Mouse (Mus musculus): Measurements from ENCODE around the gene 2410137M14Rik. TPM values are rescaled to one million over a fixed set of nuclear protein-coding genes. Genes with fewer than 3 reads are reported as not detected.
"Not testable (repeated sequence)": the region's sequence is repeated elsewhere in the genome, so short reads cannot be mapped to it uniquely, and the experiment has no call there.

Gene 2410137M14Rik
- 0.47 TPM in 1 of 2 replicates, not detected in the other for polyA plus RNA-seq (2014; fragmentation: Nextera tagmentation; extraction: Ambion mirVana)

- H3K9ac ChIP-seq, result no peak within 1 kb of the TSS
- no peaks in the 10 kb centered on the region for H3K36me3 ChIP-seq (replicated peaks; ENCODE audit: control insufficient read depth, insufficient read depth)
- WGBS, result 25% methylated on average over 18 of the region's 18 CpGs
- no peaks in the 10 kb centered on the region for H3K4me1 ChIP-seq (replicated peaks; ENCODE audit: control insufficient read depth, insufficient read depth, low read length)
- no peaks in the 10 kb centered on the region for H3K27me3 ChIP-seq (ENCODE audit: control insufficient read depth, insufficient read depth, low read length)
- ATAC-seq (ENCODE audit: low FRiP score) (no peak), DNase-seq (ENCODE audit: low spot score) (no peak)
- no peak within 1 kb of the TSS for H3K27ac ChIP-seq
- no peaks in the 10 kb centered on the region for H3K9me3 ChIP-seq (ENCODE audit: control insufficient read depth, low read length)
- H3K4me3 ChIP-seq (replicated peaks; ENCODE audit: low read length), result no peak within 1 kb of the TSS
- H3K4me2 ChIP-seq (replicated peaks), result no peak within 1 kb of the TSS
These were observed at the start of gene 2410137M14Rik for GRCm38 (mm10) chr17:36981221-36981813. Gene 2410137M14Rik (minus strand): TSS chr17:36981237.

- Histone ChIP-seq H3K27me3 (ENCODE audit: control insufficient read depth, insufficient read depth, low read length) (no peaks in the 10 kb centered on the region), H3K27ac (peak overlapping the region; percentile 97), H3K9ac (peak overlapping the region; percentile 70), H3K4me1 (replicated peaks; ENCODE audit: control insufficient read depth, insufficient read depth, low read length) (peaks cover 7% of the 10 kb centered on the region; the same call in 1 of the 2 replicates), H3K4me2 (replicated peaks) (peak overlapping the region; percentile 52), H3K4me3 (replicated peaks; ENCODE audit: low read length) (peak overlapping the region; percentile 26), H3K36me3 (replicated peaks; ENCODE audit: control insufficient read depth, insufficient read depth) (no peaks in the 10 kb centered on the region), H3K9me3 (ENCODE audit: control insufficient read depth, low read length) (no peaks in the 10 kb centered on the region)
- WGBS, result 70% methylated on average over 8 of the region's 8 CpGs
- peak; percentile 17; the same call in 1 of the 2 replicates for ATAC-seq (ENCODE audit: low FRiP score)
- DNase-seq (ENCODE audit: low spot score), result no peak
These were observed 48.1 kb upstream of the 2410137M14Rik start for GRCm38 (mm10) chr17:37029162-37029561.

- no peaks in the 10 kb centered on the region for H3K27me3 ChIP-seq (ENCODE audit: control insufficient read depth, insufficient read depth, low read length)
- H3K36me3 ChIP-seq (replicated peaks; ENCODE audit: control insufficient read depth, insufficient read depth), result no peaks in the 10 kb centered on the region
- H3K9me3 ChIP-seq (ENCODE audit: control insufficient read depth, low read length), result no peaks in the 10 kb centered on the region
- H3K9ac ChIP-seq, result peak overlapping the region; percentile 70
- H3K4me1 ChIP-seq (replicated peaks; ENCODE audit: control insufficient read depth, insufficient read depth, low read length), result peaks cover 7% of the 10 kb centered on the region; the same call in 1 of the 2 replicates
- H3K4me2 ChIP-seq (replicated peaks), result peak overlapping the region; percentile 52
- H3K27ac ChIP-seq, result peak overlapping the region; percentile 97
- peak; percentile 99 for ATAC-seq (ENCODE audit: low FRiP score)
- under 1% methylated on average over 14 of the region's 14 CpGs for WGBS
- peak overlapping the region; percentile 26 for H3K4me3 ChIP-seq (replicated peaks; ENCODE audit: low read length)
- DNase-seq (ENCODE audit: low spot score), result peak; percentile 99
These were observed 47.7 kb upstream of the 2410137M14Rik start for GRCm38 (mm10) chr17:37028683-37029120.

- H3K36me3 ChIP-seq (replicated peaks; ENCODE audit: control insufficient read depth, insufficient read depth), result no peaks in the 10 kb centered on the region
- H3K4me3 ChIP-seq (replicated peaks; ENCODE audit: low read length), result peak overlapping the region; percentile 26
- peak overlapping the region; percentile 52 for H3K4me2 ChIP-seq (replicated peaks)
- peaks cover 7% of the 10 kb centered on the region; the same call in 1 of the 2 replicates for H3K4me1 ChIP-seq (replicated peaks; ENCODE audit: control insufficient read depth, insufficient read depth, low read length)
- DNase-seq (ENCODE audit: low spot score) (peak; percentile 48), ATAC-seq (ENCODE audit: low FRiP score) (peak; percentile 21)
- peak overlapping the region; percentile 97 for H3K27ac ChIP-seq
- no peaks in the 10 kb centered on the region for H3K9me3 ChIP-seq (ENCODE audit: control insufficient read depth, low read length)
- H3K27me3 ChIP-seq (ENCODE audit: control insufficient read depth, insufficient read depth, low read length), result no peaks in the 10 kb centered on the region
- H3K9ac ChIP-seq, result peak overlapping the region; percentile 70
- WGBS, result 3% methylated on average over 10 of the region's 10 CpGs
These were observed 47.2 kb upstream of the 2410137M14Rik start for GRCm38 (mm10) chr17:37028212-37028611.

DNA sequence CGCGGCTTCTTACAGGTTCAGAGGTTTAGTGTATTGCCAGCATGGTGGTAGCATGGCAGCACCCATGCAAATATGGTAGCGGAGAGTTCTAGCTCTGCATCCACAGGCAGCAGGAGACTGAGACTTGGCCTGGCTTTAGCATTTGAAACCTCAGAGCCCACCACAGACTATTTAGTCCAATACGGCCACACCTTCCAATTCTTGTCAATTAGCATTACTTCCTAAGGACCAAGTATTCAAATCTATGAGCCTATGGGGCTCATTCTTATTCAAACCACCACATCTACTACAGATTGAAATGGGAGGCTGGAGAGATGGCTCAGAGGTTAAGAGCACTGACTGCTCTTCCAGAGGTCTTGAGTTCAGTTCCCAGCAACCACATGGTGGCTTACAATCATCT lies 46.4 kb upstream of the 2410137M14Rik start:
- Histone ChIP-seq H3K4me1 (replicated peaks; ENCODE audit: control insufficient read depth, insufficient read depth, low read length) (peaks cover 7% of the 10 kb centered on the region; the same call in 1 of the 2 replicates), H3K36me3 (replicated peaks; ENCODE audit: control insufficient read depth, insufficient read depth) (no peaks in the 10 kb centered on the region), H3K4me3 (replicated peaks; ENCODE audit: low read length) (no peak overlapping the region), H3K27me3 (ENCODE audit: control insufficient read depth, insufficient read depth, low read length) (no peaks in the 10 kb centered on the region), H3K27ac (peak overlapping the region; percentile 97), H3K4me2 (replicated peaks) (no peak overlapping the region), H3K9me3 (ENCODE audit: control insufficient read depth, low read length) (no peaks in the 10 kb centered on the region), H3K9ac (0 out of 2 replicates have a peak overlapping the region, but pooled peaks have one; percentile 3)
- DNase-seq (ENCODE audit: low spot score), result no peak
- 97% methylated on average over 4 of the region's 4 CpGs for WGBS
- no peak for ATAC-seq (ENCODE audit: low FRiP score)

DNA sequence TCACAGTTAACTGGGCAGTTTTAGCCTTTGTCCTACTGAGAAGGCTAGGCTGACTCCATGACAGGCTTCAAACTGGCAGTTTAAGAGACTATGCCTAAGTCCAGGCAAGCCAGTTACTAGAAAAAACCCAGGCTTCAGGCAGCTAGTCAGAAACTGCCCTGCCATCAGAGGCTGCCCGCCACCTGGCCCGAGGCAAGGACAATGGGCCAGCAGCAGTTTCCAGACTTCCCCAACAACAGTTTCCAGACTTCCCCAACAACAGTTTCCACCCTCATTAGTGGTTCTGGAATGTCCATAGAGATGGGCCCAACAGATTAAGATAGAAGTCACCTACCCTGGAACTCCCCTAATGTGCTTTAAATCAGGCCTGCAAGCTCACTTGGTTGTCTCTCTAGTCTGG lies 45.4 kb upstream of the 2410137M14Rik start:
- Histone ChIP-seq H3K36me3 (replicated peaks; ENCODE audit: control insufficient read depth, insufficient read depth) (no peaks in the 10 kb centered on the region), H3K4me3 (replicated peaks; ENCODE audit: low read length) (no peak overlapping the region), H3K27me3 (ENCODE audit: control insufficient read depth, insufficient read depth, low read length) (no peaks in the 10 kb centered on the region), H3K9ac (no peak overlapping the region), H3K4me2 (replicated peaks) (no peak overlapping the region), H3K4me1 (replicated peaks; ENCODE audit: control insufficient read depth, insufficient read depth, low read length) (peaks cover 7% of the 10 kb centered on the region; the same call in 1 of the 2 replicates), H3K27ac (no peak overlapping the region), H3K9me3 (ENCODE audit: control insufficient read depth, low read length) (no peaks in the 10 kb centered on the region)
- 56% methylated on average over 2 of the region's 2 CpGs for WGBS
- ATAC-seq (ENCODE audit: low FRiP score), result no peak
- DNase-seq (ENCODE audit: low spot score), result no peak

DNA sequence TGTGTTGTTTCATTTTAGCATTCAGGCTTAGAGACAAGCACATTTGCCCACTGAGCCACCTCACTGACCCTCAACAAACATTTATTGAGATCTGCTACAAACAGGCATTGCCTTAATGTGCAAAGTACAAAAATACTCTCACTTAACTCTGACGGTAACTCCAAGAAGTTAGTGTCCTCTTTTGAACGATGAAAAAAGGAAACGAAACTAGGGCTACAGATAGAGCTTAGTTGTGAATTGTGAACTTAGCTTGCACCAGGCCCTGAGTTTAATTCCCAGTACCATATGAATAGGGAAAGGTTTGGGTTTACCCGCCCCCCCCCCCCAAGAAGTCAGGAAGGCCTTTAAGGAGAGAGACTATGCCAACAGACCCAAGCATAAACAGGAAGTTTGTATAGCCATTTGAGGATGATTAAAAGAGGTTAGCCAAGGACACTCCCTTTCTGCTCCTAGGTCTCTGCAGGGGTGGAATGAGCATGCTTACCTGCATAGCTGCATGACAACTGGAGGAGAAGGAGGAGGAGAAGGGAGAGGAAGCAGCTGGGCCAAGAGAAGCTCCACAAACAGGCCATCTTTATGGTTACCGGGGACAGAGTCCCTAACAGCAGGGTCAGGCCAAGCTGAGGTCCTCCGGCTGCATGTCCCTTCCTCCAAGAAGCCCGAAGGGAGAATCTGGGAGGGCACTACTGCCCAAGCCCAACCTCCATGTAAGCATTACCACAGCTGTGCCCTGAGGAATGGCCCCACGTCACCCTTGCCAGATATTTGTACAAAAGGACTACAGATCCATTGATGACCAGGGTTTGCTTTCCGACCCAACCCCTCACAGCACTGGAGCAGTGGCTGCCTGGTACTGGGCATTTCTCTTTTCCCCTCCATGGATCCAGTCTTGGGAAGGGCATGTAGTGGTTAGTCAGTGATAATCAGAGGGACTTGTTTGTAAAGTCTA lies 41.9 kb upstream of the 2410137M14Rik start, which contains the start of gene Mog:
Gene Mog, minus strand, starts transcription at position 771 of the 949 bp plus-strand sequence.
- peaks cover 6% of the 10 kb centered on the region; the same call in 1 of the 2 replicates for H3K4me1 ChIP-seq (replicated peaks; ENCODE audit: control insufficient read depth, insufficient read depth, low read length)
- H3K36me3 ChIP-seq (replicated peaks; ENCODE audit: control insufficient read depth, insufficient read depth), result no peaks in the 10 kb centered on the region
- DNase-seq (ENCODE audit: low spot score) (no peak), ATAC-seq (ENCODE audit: low FRiP score) (no peak)
- no peak within 1 kb of the TSS for H3K4me3 ChIP-seq (replicated peaks; ENCODE audit: low read length)
- H3K9me3 ChIP-seq (ENCODE audit: control insufficient read depth, low read length), result no peaks in the 10 kb centered on the region
- 73% methylated on average over 9 of the region's 9 CpGs for WGBS
- H3K27me3 ChIP-seq (ENCODE audit: control insufficient read depth, insufficient read depth, low read length), result no peaks in the 10 kb centered on the region
- H3K27ac ChIP-seq, result no peak within 1 kb of the TSS
- H3K4me2 ChIP-seq (replicated peaks), result no peak within 1 kb of the TSS
- no peak within 1 kb of the TSS for H3K9ac ChIP-seq

DNA sequence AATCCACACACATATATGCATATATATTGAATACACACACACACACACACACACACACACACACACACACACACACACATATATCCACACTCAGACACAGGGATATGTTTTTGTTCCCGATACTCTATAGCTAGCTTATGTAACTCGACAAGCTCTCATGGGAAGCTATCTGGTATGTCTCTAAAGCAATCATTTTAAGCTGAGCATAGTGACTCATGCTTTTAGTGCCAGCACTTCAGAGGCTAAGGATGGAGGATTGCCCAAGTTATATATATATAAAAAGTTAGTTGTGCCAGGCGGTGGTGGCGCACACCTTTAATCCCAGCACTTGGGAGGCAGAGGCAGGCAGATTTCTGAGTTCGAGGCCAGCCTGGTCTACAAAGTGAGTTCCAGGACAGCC lies 38.2 kb upstream of the 2410137M14Rik start:
- H3K9ac ChIP-seq; H3K4me1 ChIP-seq (replicated peaks; ENCODE audit: control insufficient read depth, insufficient read depth, low read length); ATAC-seq (ENCODE audit: low FRiP score); H3K27ac ChIP-seq; H3K27me3 ChIP-seq (ENCODE audit: control insufficient read depth, insufficient read depth, low read length); H3K9me3 ChIP-seq (ENCODE audit: control insufficient read depth, low read length); H3K36me3 ChIP-seq (replicated peaks; ENCODE audit: control insufficient read depth, insufficient read depth); DNase-seq (ENCODE audit: low spot score); H3K4me2 ChIP-seq (replicated peaks); H3K4me3 ChIP-seq (replicated peaks; ENCODE audit: low read length): not testable (repeated sequence)
- WGBS, result 94% methylated on average over 5 of the region's 5 CpGs

DNA sequence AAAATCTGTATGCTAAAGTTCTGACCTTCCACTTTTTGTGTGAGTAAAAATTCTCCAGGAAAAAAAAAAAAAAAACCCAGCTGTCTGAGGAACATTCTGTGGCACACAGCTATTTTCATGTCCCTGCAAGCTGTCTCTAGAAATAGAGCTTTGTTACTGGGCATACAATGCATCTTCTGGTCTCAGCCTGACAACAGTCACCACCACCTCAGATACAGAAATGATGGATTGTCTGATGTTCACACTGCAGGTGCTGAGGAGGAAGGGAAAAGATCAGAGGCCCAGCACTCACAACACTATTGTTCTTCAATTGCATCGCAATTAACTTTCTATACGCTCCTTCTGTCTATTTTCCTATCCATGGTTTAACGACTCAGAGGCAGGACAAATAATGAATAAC lies 37.3 kb upstream of the 2410137M14Rik start:
- no peak overlapping the region for H3K4me2 ChIP-seq (replicated peaks)
- 0 out of 2 replicates have a peak, but pooled peaks cover 5% of the 10 kb centered on the region for H3K36me3 ChIP-seq (replicated peaks; ENCODE audit: control insufficient read depth, insufficient read depth)
- H3K4me1 ChIP-seq (replicated peaks; ENCODE audit: control insufficient read depth, insufficient read depth, low read length), result no peaks in the 10 kb centered on the region
- H3K27ac ChIP-seq, result no peak overlapping the region
- no peaks in the 10 kb centered on the region for H3K9me3 ChIP-seq (ENCODE audit: control insufficient read depth, low read length)
- DNase-seq (ENCODE audit: low spot score) (no peak), ATAC-seq (ENCODE audit: low FRiP score) (no peak)
- no peaks in the 10 kb centered on the region for H3K27me3 ChIP-seq (ENCODE audit: control insufficient read depth, insufficient read depth, low read length)
- H3K4me3 ChIP-seq (replicated peaks; ENCODE audit: low read length), result no peak overlapping the region
- H3K9ac ChIP-seq, result no peak overlapping the region
- 67% methylated on average over 3 of the region's 3 CpGs for WGBS
